ENCODE assay signal across 16 mouse cellular contexts in the genomic region with DNA sequence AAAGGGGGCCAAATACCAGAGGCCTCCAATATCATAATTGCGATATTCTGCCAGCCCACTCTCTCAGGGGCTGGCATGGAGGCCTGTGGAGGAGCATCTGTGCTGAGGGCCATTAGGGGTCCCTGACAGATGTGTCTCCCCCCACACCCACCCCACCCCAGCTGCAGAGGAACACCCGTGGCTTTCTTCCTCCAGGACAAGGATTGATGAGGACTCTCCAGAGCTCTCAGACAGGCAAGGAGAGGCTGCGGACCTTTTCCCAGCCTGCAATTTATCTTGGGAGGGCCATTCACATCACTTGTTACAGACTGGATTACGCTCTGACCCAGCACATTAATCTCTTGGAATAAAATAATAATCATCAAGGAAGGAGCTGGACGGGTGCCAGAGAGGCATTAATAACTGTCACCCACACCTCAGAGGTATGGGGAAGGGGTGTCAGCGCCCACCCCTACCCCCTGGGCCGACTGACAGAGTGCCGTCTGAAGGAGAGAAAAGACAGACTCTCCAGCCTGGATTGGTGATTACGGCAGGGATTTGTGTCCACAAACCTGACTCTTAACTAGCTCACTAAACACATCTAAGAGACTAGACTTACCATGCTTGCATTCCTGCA. TPM values are rescaled to one million over a fixed set of nuclear protein-coding genes. Genes with fewer than 3 reads are reported as not detected.
"Had no signal": no experiment of that assay in that cellular context is flagged by ENCODE, and none has a peak within 500 bp of the region (broad histone marks: within the 10 kb centered on the region; RNA-seq: fewer than 3 reads in every experiment).

No protein-coding gene starts in this region.

- H3K4me3 ChIP-seq: layer of hippocampus, adult 2 months; limb, embryonic 13.5 days; midbrain, embryonic 10.5 days; myocyte had no signal

- DNase-seq: kidney, adult 9 months; kidney, postnatal 4 days; left cerebral cortex, postnatal 4 days; lung, adult 18-20 months; midbrain, embryonic 14.5 days; right cerebral cortex, adult 18-20 months; right cerebral cortex, postnatal 25 days; thymus, adult 2 months; thymus, postnatal 25 days had no signal

- H3K9me3 ChIP-seq: limb, embryonic 13.5 days; midbrain, embryonic 10.5 days had no signal

- H3K4me1 ChIP-seq: limb, embryonic 13.5 days; midbrain, embryonic 10.5 days had no signal

- H3K4me2 ChIP-seq: limb, embryonic 13.5 days had no signal

- H3K27me3 ChIP-seq: limb, embryonic 13.5 days had no signal

- H3K27ac ChIP-seq: kidney, postnatal 0 days; layer of hippocampus, adult 2 months; limb, embryonic 13.5 days; liver, embryonic 14.5 days; midbrain, embryonic 10.5 days had no signal

- H3K9ac ChIP-seq: limb, embryonic 13.5 days; liver, embryonic 14.5 days had no signal

RNA-seq across cellular contexts. Expression of a gene that starts 58.8 kb away (rescaled TPM):
- polyA plus RNA-seq: small intestine, adult 2 months had no signal
